Mouse (Mus musculus) ES-Bruce4 (cell line): ENCODE results near the gene Gm7697.
"Not testable (repeated sequence)": the region's sequence is repeated elsewhere in the genome, so short reads cannot be mapped to it uniquely, and the experiment has no call there.

ENCODE experiments used
- CTCF ChIP-seq: IDR thresholded peaks from one replicate; pipeline ENCODE4 v1.8.1; 2011; ENCODE audit warnings: low read depth, low read length
- POLR2A ChIP-seq: IDR thresholded peaks from one replicate; pipeline ENCODE4 v1.8.1; 2011; ENCODE audit warnings: low read length; ENCODE audit not compliant: insufficient read depth

DNA sequence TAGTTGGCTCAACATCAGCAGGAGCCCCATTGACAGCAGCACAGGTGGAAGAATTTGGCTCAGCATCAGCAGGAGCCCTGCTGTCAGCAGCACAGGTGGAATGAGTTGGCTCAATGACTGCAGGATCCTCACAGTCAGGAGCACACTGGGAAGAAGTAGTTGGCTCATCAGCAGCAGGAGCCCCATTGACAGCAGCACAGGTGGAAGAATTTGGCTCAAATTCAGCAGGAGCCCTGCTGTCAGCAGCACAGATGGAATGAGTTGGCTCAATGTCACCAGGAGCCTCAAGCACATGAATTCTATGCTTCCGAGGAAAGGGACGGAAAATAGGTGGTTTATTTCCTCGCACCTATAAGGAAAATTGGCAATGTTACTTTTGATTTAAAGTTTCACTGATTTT, 47.8 kb downstream of the Gm7697 start:
- TF ChIP-seq CTCF, POLR2A: not testable (repeated sequence)
